Mouse (Mus musculus): ENCODE measurements at regions not wholly inside any gene's neighbourhood (a gene's known extent, or its start where the extent isn't known, plus 50 kb on each side); places are given as distances from the start of the nearest gene placed in this dataset.
A peak's percentile ranks its signal among the peaks of the same experiment; 100 is the strongest.

- DNase-seq, result no peak
Measured at GRCm38 (mm10) chr19:32940806-32941205, 183.5 kb downstream of the Pten start.

GRCm38 (mm10) chr19:32943594-32944230 is 186.4 kb downstream of the Pten start:
- DNase-seq, result no peak

GRCm38 (mm10) chr19:32947081-32947855 is 190.0 kb downstream of the Pten start:
- no peak for DNase-seq

GRCm38 (mm10) chr19:32950252-32950651 is 193.0 kb downstream of the Pten start:
- DNase-seq, result no peak

GRCm38 (mm10) chr19:32950794-32951193 is 193.5 kb downstream of the Pten start:
- peak in 1 of 2 experiments; percentile 41 for DNase-seq

- DNase-seq, result no peak
Measured at GRCm38 (mm10) chr19:32952425-32952824, 195.1 kb downstream of the Pten start.

GRCm38 (mm10) chr19:32952928-32953687 is 195.8 kb downstream of the Pten start:
- peak; percentile 47 to 54 for DNase-seq

GRCm38 (mm10) chr19:32954001-32954605 is 196.8 kb downstream of the Pten start:
- no peak for DNase-seq

GRCm38 (mm10) chr19:32954942-32955341 is 197.6 kb downstream of the Pten start:
- no peak for DNase-seq

GRCm38 (mm10) chr19:32956143-32956915 is 199.0 kb downstream of the Pten start:
- no peak for DNase-seq

- no peak for DNase-seq
Measured at GRCm38 (mm10) chr19:32956916-32957558, 199.7 kb downstream of the Pten start.

GRCm38 (mm10) chr19:32958276-32958675 is 201.0 kb downstream of the Pten start:
- DNase-seq, result no peak

GRCm38 (mm10) chr19:32958791-32959190 is 201.5 kb downstream of the Pten start:
- DNase-seq, result no peak

- DNase-seq, result no peak
Measured at GRCm38 (mm10) chr19:32959844-32960195, 202.5 kb downstream of the Pten start.

GRCm38 (mm10) chr19:32960196-32960947 is 203.1 kb downstream of the Pten start:
- DNase-seq, result peak; percentile 65 to 68

- DNase-seq, result no peak
Measured at GRCm38 (mm10) chr19:32961525-32961924, 204.2 kb downstream of the Pten start.

GRCm38 (mm10) chr19:32963983-32964382 is 206.7 kb downstream of the Pten start:
- DNase-seq, result no peak

GRCm38 (mm10) chr19:32965488-32965887 is 208.2 kb downstream of the Pten start:
- DNase-seq, result no peak

GRCm38 (mm10) chr19:32969213-32969776 is 212.0 kb downstream of the Pten start:
- DNase-seq, result no peak

- no peak for DNase-seq
Measured at GRCm38 (mm10) chr19:32972116-32972515, 214.8 kb downstream of the Pten start.

- no peak for DNase-seq
Measured at GRCm38 (mm10) chr19:32973130-32973529, 215.8 kb downstream of the Pten start.
